Mouse (Mus musculus): ENCODE data around the gene Cd300ld5. TPM values are rescaled to one million over a fixed set of nuclear protein-coding genes. Genes with fewer than 3 reads are reported as not detected.
A peak's percentile ranks its signal among the peaks of the same experiment; 100 is the strongest.
"Not testable (repeated sequence)": the region's sequence is repeated elsewhere in the genome, so short reads cannot be mapped to it uniquely, and the experiment has no call there.

Cd300ld5 gene
- 16.3 and 17.2 TPM in 2 replicates for polyA plus RNA-seq (2012; ENCODE audit: insufficient read depth, insufficient read length, missing spikeins)

DNA sequence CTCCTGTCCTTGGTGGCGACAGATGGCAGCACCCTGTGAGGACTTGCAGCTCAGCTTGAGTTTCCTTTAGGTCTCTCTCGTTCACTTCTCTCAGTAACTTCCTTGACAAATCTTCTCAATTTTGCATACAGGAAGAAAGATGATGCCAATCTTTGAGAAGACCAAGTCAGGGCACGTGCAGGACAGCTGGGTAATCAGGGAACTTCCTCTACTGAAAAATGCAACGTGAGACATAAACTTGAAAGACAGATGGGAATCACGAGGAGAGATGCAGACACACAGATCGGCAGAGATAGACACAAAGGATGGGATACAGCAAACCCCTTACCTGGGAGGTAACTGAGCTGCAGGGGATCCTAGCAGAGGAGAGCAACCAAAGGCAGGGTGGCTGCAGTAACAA lies at the start of gene Cd300ld5:
TSS of gene Cd300ld5 (minus strand) at position 101 of the 400 bp plus-strand sequence.
- H3K27ac ChIP-seq (ENCODE audit: insufficient read depth, low read depth, low read length); H3K4me1 ChIP-seq (ENCODE audit: control insufficient read depth, insufficient read depth, low read length); H3K4me3 ChIP-seq (ENCODE audit: insufficient read depth, low read length): not testable (repeated sequence)

DNA sequence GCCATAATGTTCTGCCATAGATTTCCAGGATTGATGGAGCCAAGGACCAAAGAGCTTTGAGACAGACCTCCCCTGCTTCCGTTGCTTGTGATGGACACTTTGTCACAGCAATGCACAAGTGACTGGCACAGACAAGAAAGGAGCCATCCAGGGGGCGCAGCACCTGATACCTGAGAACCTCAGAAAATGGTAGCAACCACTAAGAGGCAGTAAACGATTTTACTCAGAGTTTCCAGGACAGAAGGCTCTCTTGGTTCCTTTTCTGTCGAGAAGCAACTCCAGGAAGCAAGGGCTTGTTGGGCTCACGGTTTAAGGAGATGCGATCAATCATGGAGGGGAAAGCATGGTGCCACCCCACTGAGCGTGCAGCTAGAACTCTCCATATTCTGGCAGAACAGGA lies 48.6 kb upstream of the Cd300ld5 start:
- Histone ChIP-seq H3K4me1 (ENCODE audit: control insufficient read depth, insufficient read depth, low read length) (no peaks in the 10 kb centered on the region), H3K4me3 (ENCODE audit: insufficient read depth, low read length) (no peak overlapping the region), H3K27ac (ENCODE audit: insufficient read depth, low read depth, low read length) (no peak overlapping the region)
- no peak for TF ChIP-seq POLR2A (IDR thresholded peaks at IDR 0.05; ENCODE audit: borderline replicate concordance, low read depth, low read length)
- no peak for TF ChIP-seq CTCF (IDR thresholded peaks at IDR 0.05; ENCODE audit: low read depth, low read length)

DNA sequence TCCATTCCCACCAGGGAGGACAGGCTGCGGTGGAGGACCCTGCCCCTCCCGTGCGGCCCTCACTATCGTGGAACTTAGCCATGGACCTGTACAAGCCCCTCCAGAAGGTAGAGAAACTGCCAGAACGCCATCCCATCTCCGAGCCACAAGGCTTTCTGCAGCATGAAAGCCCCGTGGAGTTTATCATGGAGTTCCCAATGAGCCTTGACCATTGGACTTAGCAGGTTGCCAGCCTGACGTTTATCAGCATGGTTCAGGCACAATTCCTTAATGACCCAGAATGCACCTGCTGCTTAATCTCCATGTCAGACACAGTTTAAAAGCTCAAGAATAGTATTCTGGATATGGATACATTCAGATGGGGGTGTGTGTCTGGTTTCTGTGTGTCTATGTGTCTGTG lies 47.5 kb upstream of the Cd300ld5 start:
- no peak overlapping the region for H3K4me3 ChIP-seq (ENCODE audit: insufficient read depth, low read length)
- peaks cover 3% of the 10 kb centered on the region; the same call in 1 of the 2 replicates for H3K4me1 ChIP-seq (ENCODE audit: control insufficient read depth, insufficient read depth, low read length)
- H3K27ac ChIP-seq (ENCODE audit: insufficient read depth, low read depth, low read length), result no peak overlapping the region
- no peak for TF ChIP-seq POLR2A (IDR thresholded peaks at IDR 0.05; ENCODE audit: borderline replicate concordance, low read depth, low read length)
- TF ChIP-seq CTCF (IDR thresholded peaks at IDR 0.05; ENCODE audit: low read depth, low read length), result no peak

GRCm38 (mm10) chr11:115084595-115084994 lies 47.0 kb upstream of the Cd300ld5 start:
- H3K4me1 ChIP-seq (ENCODE audit: control insufficient read depth, insufficient read depth, low read length), result peaks cover 3% of the 10 kb centered on the region; the same call in 1 of the 2 replicates
- H3K4me3 ChIP-seq (ENCODE audit: insufficient read depth, low read length), result no peak overlapping the region
- TF ChIP-seq POLR2A (IDR thresholded peaks at IDR 0.05; ENCODE audit: borderline replicate concordance, low read depth, low read length) (no peak), CTCF (IDR thresholded peaks at IDR 0.05; ENCODE audit: low read depth, low read length) (no peak)
- no peak overlapping the region for H3K27ac ChIP-seq (ENCODE audit: insufficient read depth, low read depth, low read length)

GRCm38 (mm10) chr11:115083376-115084139 lies 46.0 kb upstream of the Cd300ld5 start:
- no peak overlapping the region for H3K4me3 ChIP-seq (ENCODE audit: insufficient read depth, low read length)
- TF ChIP-seq CTCF (IDR thresholded peaks at IDR 0.05; ENCODE audit: low read depth, low read length) (peak; percentile 84), POLR2A (IDR thresholded peaks at IDR 0.05; ENCODE audit: borderline replicate concordance, low read depth, low read length) (no peak)

GRCm38 (mm10) chr11:115082196-115082595 lies 44.6 kb upstream of the Cd300ld5 start:
- no peak overlapping the region for H3K27ac ChIP-seq (ENCODE audit: insufficient read depth, low read depth, low read length)
- TF ChIP-seq POLR2A (IDR thresholded peaks at IDR 0.05; ENCODE audit: borderline replicate concordance, low read depth, low read length), result no peak
- no peak for TF ChIP-seq CTCF (IDR thresholded peaks at IDR 0.05; ENCODE audit: low read depth, low read length)
- no peak overlapping the region for H3K4me3 ChIP-seq (ENCODE audit: insufficient read depth, low read length)
- peaks cover 11% of the 10 kb centered on the region for H3K4me1 ChIP-seq (ENCODE audit: control insufficient read depth, insufficient read depth, low read length)

More at GRCm38 (mm10) chr11:115083376-115084139, 46.0 kb upstream of the Cd300ld5 start:
- Histone ChIP-seq H3K27ac (ENCODE audit: insufficient read depth, low read depth, low read length) (no peak overlapping the region), H3K4me1 (ENCODE audit: control insufficient read depth, insufficient read depth, low read length) (peaks cover 9% of the 10 kb centered on the region)

GRCm38 (mm10) chr11:115081373-115081772 lies 43.8 kb upstream of the Cd300ld5 start:
- no peak overlapping the region for H3K4me3 ChIP-seq (ENCODE audit: insufficient read depth, low read length)
- H3K4me1 ChIP-seq (ENCODE audit: control insufficient read depth, insufficient read depth, low read length), result peaks cover 11% of the 10 kb centered on the region
- TF ChIP-seq CTCF (IDR thresholded peaks at IDR 0.05; ENCODE audit: low read depth, low read length) (no peak), POLR2A (IDR thresholded peaks at IDR 0.05; ENCODE audit: borderline replicate concordance, low read depth, low read length) (no peak)
- no peak overlapping the region for H3K27ac ChIP-seq (ENCODE audit: insufficient read depth, low read depth, low read length)

GRCm38 (mm10) chr11:115080886-115081285 lies 43.3 kb upstream of the Cd300ld5 start:
- Histone ChIP-seq H3K4me3 (ENCODE audit: insufficient read depth, low read length) (no peak overlapping the region), H3K27ac (ENCODE audit: insufficient read depth, low read depth, low read length) (no peak overlapping the region), H3K4me1 (ENCODE audit: control insufficient read depth, insufficient read depth, low read length) (peaks cover 11% of the 10 kb centered on the region)
- TF ChIP-seq CTCF (IDR thresholded peaks at IDR 0.05; ENCODE audit: low read depth, low read length) (peak; percentile 62), POLR2A (IDR thresholded peaks at IDR 0.05; ENCODE audit: borderline replicate concordance, low read depth, low read length) (no peak)

GRCm38 (mm10) chr11:115078680-115079079 lies 41.1 kb upstream of the Cd300ld5 start:
- TF ChIP-seq CTCF (IDR thresholded peaks at IDR 0.05; ENCODE audit: low read depth, low read length) (no peak), POLR2A (IDR thresholded peaks at IDR 0.05; ENCODE audit: borderline replicate concordance, low read depth, low read length) (no peak)
- Histone ChIP-seq H3K4me3 (ENCODE audit: insufficient read depth, low read length) (no peak overlapping the region), H3K27ac (ENCODE audit: insufficient read depth, low read depth, low read length) (no peak overlapping the region), H3K4me1 (ENCODE audit: control insufficient read depth, insufficient read depth, low read length) (peaks cover 20% of the 10 kb centered on the region)

DNA sequence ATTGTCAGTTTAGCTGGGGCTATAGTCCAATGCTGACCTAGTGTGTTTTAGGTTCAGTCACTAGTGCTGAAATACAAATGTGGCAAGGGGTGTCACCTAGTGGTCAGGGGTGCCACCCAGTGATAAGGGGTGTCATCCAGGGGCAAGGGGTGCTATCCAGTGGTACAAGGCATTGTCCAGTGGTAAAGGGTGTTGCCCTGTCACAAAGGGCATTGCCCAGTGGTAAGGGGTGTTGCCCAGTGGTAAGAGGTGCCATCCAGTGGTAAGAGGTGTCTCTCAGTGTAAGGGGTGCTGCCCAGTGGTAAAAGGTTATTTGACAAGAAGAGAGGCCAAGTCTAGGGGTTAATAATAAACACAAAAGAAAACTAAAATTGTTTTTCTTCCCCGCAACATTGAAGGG lies 39.9 kb upstream of the Cd300ld5 start:
- TF ChIP-seq POLR2A (IDR thresholded peaks at IDR 0.05; ENCODE audit: borderline replicate concordance, low read depth, low read length) (no peak), CTCF (IDR thresholded peaks at IDR 0.05; ENCODE audit: low read depth, low read length) (no peak)
- Histone ChIP-seq H3K27ac (ENCODE audit: insufficient read depth, low read depth, low read length) (no peak overlapping the region), H3K4me1 (ENCODE audit: control insufficient read depth, insufficient read depth, low read length) (peaks cover 29% of the 10 kb centered on the region), H3K4me3 (ENCODE audit: insufficient read depth, low read length) (no peak overlapping the region)
